Mouse (Mus musculus) bone marrow macrophage, adult 2 months (primary cell): ENCODE measurements around the gene Tcf20. TPM values are rescaled to one million over a fixed set of nuclear protein-coding genes. Genes with fewer than 3 reads are reported as not detected.
"Not testable (repeated sequence)": the region's sequence is repeated elsewhere in the genome, so short reads cannot be mapped to it uniquely, and the experiment has no call there.

Source experiments
- H3K27ac ChIP-seq: 2 replicates; pipeline ENCODE4 v1.5.1; 2012; ENCODE audit warnings: low read depth, low read length; ENCODE audit not compliant: insufficient read depth
- H3K4me1 ChIP-seq: 2 replicates; pipeline ENCODE4 v1.6.1; 2012; ENCODE audit warnings: low read length; ENCODE audit not compliant: control insufficient read depth, insufficient read depth
- H3K4me3 ChIP-seq: 2 replicates; pipeline ENCODE4 v1.5.1; 2012; ENCODE audit warnings: mild to moderate bottlenecking, low read length, moderate library complexity; ENCODE audit not compliant: insufficient read depth
- CTCF ChIP-seq: IDR thresholded peaks from 2 replicates; pipeline ENCODE4 v1.5.1; 2012; ENCODE audit warnings: low read depth, mild to moderate bottlenecking, low read length, moderate library complexity
- POLR2A ChIP-seq: IDR thresholded peaks from 2 replicates; pipeline ENCODE4 v1.6.1; 2012; ENCODE audit warnings: mild to moderate bottlenecking, low read depth, low read length, borderline replicate concordance
- polyA plus RNA-seq: library from polyadenylated mRNA; stranded (reverse); fragments of >200 nt; gene quantifications from 2 replicates; pipeline ENCODE4 v1.2.4, GENCODE M21; 2012; ENCODE audit not compliant: missing spikeins, insufficient read depth, insufficient read length

Gene Tcf20
- polyA plus RNA-seq, 1 experiment, result 21.4 TPM

- no peak overlapping the region for H3K27ac ChIP-seq
- H3K4me1 ChIP-seq, result peaks cover 31% of the 10 kb centered on the region
- peak overlapping the region; percentile 99 for H3K4me3 ChIP-seq
- no peak for TF ChIP-seq CTCF
- no peak for TF ChIP-seq POLR2A
Observed at GRCm38 (mm10) chr15:82898141-82898739, 89.4 kb downstream of the Tcf20 start.

GRCm38 (mm10) chr15:82896336-82896735 is 91.3 kb downstream of the Tcf20 start:
- Histone ChIP-seq H3K4me1 (peaks cover 30% of the 10 kb centered on the region), H3K4me3 (no peak overlapping the region), H3K27ac (no peak overlapping the region; the same call in 1 of the 2 replicates)
- TF ChIP-seq CTCF (no peak), POLR2A (no peak)

GRCm38 (mm10) chr15:82890470-82890869 is 97.2 kb downstream of the Tcf20 start:
- TF ChIP-seq POLR2A, result no peak
- no peak for TF ChIP-seq CTCF
- H3K4me1 ChIP-seq, result peaks cover 28% of the 10 kb centered on the region
- no peak overlapping the region for H3K4me3 ChIP-seq
- H3K27ac ChIP-seq, result no peak overlapping the region

GRCm38 (mm10) chr15:82889426-82889825 is 98.2 kb downstream of the Tcf20 start:
- Histone ChIP-seq H3K4me1 (peaks cover 29% of the 10 kb centered on the region), H3K27ac (no peak overlapping the region), H3K4me3 (no peak overlapping the region)
- TF ChIP-seq POLR2A (no peak), CTCF (no peak)

GRCm38 (mm10) chr15:82888466-82888865 is 99.2 kb downstream of the Tcf20 start:
- peaks cover 29% of the 10 kb centered on the region for H3K4me1 ChIP-seq
- H3K27ac ChIP-seq, result peak overlapping the region; percentile 93
- peak overlapping the region; percentile 55 for H3K4me3 ChIP-seq
- TF ChIP-seq CTCF (no peak), POLR2A (no peak)

- Histone ChIP-seq H3K4me3 (no peak overlapping the region), H3K4me1 (peaks cover 13% of the 10 kb centered on the region), H3K27ac (no peak overlapping the region)
- TF ChIP-seq CTCF (no peak), POLR2A (no peak)
Observed at GRCm38 (mm10) chr15:82877309-82877708, 110.4 kb downstream of the Tcf20 start.

- Histone ChIP-seq H3K4me1 (peaks cover 11% of the 10 kb centered on the region), H3K4me3 (no peak overlapping the region), H3K27ac (no peak overlapping the region)
- TF ChIP-seq POLR2A, result no peak
- TF ChIP-seq CTCF, result no peak
Observed at GRCm38 (mm10) chr15:82876863-82877262, 110.8 kb downstream of the Tcf20 start.

- TF ChIP-seq CTCF (no peak), POLR2A (no peak)
- Histone ChIP-seq H3K4me1 (peaks cover 17% of the 10 kb centered on the region), H3K27ac (no peak overlapping the region), H3K4me3 (no peak overlapping the region)
Observed at GRCm38 (mm10) chr15:82872037-82872436, 115.6 kb downstream of the Tcf20 start.

- H3K27ac ChIP-seq, H3K4me3 ChIP-seq: not testable (repeated sequence)
- H3K4me1 ChIP-seq, result peaks cover 11% of the 10 kb centered on the region
Observed at GRCm38 (mm10) chr15:82866286-82866685, 121.4 kb downstream of the Tcf20 start.

GRCm38 (mm10) chr15:82863674-82864073 is 124.0 kb downstream of the Tcf20 start:
- TF ChIP-seq CTCF (no peak), POLR2A (no peak)
- peaks cover 4% of the 10 kb centered on the region for H3K4me1 ChIP-seq
- H3K27ac ChIP-seq, result no peak overlapping the region
- H3K4me3 ChIP-seq, result no peak overlapping the region
